In the genomic region with DNA sequence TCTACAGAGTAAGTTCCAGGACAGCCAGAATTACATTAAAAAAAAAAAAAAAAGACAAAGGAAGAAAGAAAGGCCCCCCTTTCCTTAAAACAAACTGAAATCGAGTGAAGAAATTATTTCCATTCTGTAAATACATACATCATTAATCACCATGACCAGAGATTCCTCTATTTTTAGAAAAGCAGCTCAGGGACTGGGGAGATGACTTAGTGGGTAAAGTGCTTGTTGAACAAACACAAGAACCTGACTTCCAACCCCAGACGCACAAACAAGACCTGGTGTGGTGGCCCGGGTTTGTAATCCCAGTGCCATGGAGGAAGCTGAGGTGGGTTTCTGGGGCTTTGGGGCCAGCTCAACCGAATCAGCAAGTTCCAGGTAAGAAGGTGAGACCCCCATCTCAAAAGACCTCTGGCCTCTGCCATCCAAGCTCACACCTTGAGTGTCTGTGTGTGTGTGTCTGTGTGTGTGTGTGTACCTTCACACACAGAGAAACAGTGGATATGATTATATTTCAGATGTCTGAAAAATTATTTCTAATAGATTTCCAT, we compare ENCODE assay signal across 25 mouse cellular contexts. TPM values are rescaled to one million over a fixed set of nuclear protein-coding genes. Genes with fewer than 3 reads are reported as not detected.
DNase-seq lines count a peak whose midpoint lies in the region; ATAC-seq and TF ChIP-seq lines count a peak whose summit lies in the region.
"Had no signal": no experiment of that assay in that cellular context is flagged by ENCODE, and none has a peak within 500 bp of the region (broad histone marks: within the 10 kb centered on the region; RNA-seq: fewer than 3 reads in every experiment).

No protein-coding gene starts in this region.

- H3K4me3 ChIP-seq in heart, embryonic 10.5 days = no peak overlapping the region
- no peak overlapping the region for H3K4me3 ChIP-seq in stomach, postnatal 0 days (ENCODE audit: low read depth, low read length)
- H3K4me3 ChIP-seq: gastrocnemius, adult 2 months; hindbrain, embryonic 12.5 days; hindbrain, embryonic 15.5 days had no signal

- peaks cover 8% of the 10 kb centered on the region; the same call in 1 of the 2 replicates for H3K27me3 ChIP-seq in heart, embryonic 10.5 days (ENCODE audit: insufficient read depth, poor library complexity, severe bottlenecking)
- no peaks in the 10 kb centered on the region for H3K27me3 ChIP-seq in stomach, postnatal 0 days (ENCODE audit: control insufficient read depth, insufficient read depth, low read length)
- H3K27me3 ChIP-seq: hindbrain, embryonic 15.5 days; Patski had no signal

- H3K4me2 ChIP-seq in stomach, postnatal 0 days (replicated peaks; ENCODE audit: low read depth) = no peak overlapping the region
- H3K4me2 ChIP-seq: heart, embryonic 11.5 days; hindbrain, embryonic 12.5 days; hindbrain, embryonic 15.5 days had no signal

- peaks cover 6% of the 10 kb centered on the region; the same call in 1 of the 2 replicates for H3K4me1 ChIP-seq in heart, embryonic 10.5 days
- H3K4me1 ChIP-seq in stomach, postnatal 0 days (replicated peaks; ENCODE audit: control insufficient read depth, insufficient read depth) = no peaks in the 10 kb centered on the region

- DNase-seq in heart, embryonic 10.5 days (ENCODE audit: low spot score) = peak; percentile 68
- no peak for DNase-seq in heart, adult 18-20 months
- DNase-seq in testis, postnatal 10 days (ENCODE audit: low spot score) = peak; percentile 21
- DNase-seq in testis, postnatal 14 days (ENCODE audit: low spot score) = no peak
- DNase-seq in NIH3T3 (ENCODE audit: low read depth) = peak; percentile 53
- DNase-seq in stomach, postnatal 0 days (ENCODE audit: low spot score) = peak; percentile 20
- DNase-seq in lung, adult 18-20 months = no peak
- DNase-seq: adrenal gland, postnatal 10 days; adrenal gland, postnatal 36 days; cerebellum, adult 18-20 months; cerebellum, adult 9-10 months; cerebellum, postnatal 14 days; forebrain, postnatal 0 days; gastrocnemius, adult 2 months; gastrocnemius, postnatal 36 days had no signal

- 69% methylated on average over 4 of the region's 4 CpGs for WGBS in heart, embryonic 10.5 days
- 46% methylated on average over 4 of the region's 4 CpGs for WGBS in stomach, postnatal 0 days

- no peak overlapping the region for H3K9ac ChIP-seq in stomach, postnatal 0 days (ENCODE audit: low read length)
- H3K9ac ChIP-seq: forebrain, postnatal 0 days; hindbrain, embryonic 12.5 days; hindbrain, embryonic 15.5 days had no signal

- no peak for TF ChIP-seq CTCF in stomach, postnatal 0 days (IDR thresholded peaks at IDR 0.05; ENCODE audit: low read depth)

- H3K27ac ChIP-seq in heart, embryonic 10.5 days = no peak overlapping the region
- H3K27ac ChIP-seq in stomach, postnatal 0 days (replicated peaks) = no peak overlapping the region
- H3K27ac ChIP-seq: gastrocnemius, adult 2 months; hindbrain, embryonic 12.5 days; hindbrain, embryonic 15.5 days had no signal

- no peaks in the 10 kb centered on the region for H3K9me3 ChIP-seq in heart, embryonic 10.5 days
- no peaks in the 10 kb centered on the region for H3K9me3 ChIP-seq in stomach, postnatal 0 days (ENCODE audit: control insufficient read depth, low read length)
- H3K9me3 ChIP-seq: hindbrain, embryonic 12.5 days; hindbrain, embryonic 15.5 days had no signal

- ATAC-seq in stomach, postnatal 0 days (ENCODE audit: low FRiP score, low TSS enrichment) = no peak
- ATAC-seq: forebrain, embryonic 14.5 days; forebrain, postnatal 0 days; intestine, embryonic 16.5 days; Patski had no signal

- TF ChIP-seq EP300 in stomach, postnatal 0 days (optimal IDR thresholded peaks at IDR 0.05) = no peak

- H3K36me3 ChIP-seq in heart, embryonic 10.5 days = peaks cover 6% of the 10 kb centered on the region; the same call in 1 of the 2 replicates
- 0 out of 2 replicates have a peak, but pooled peaks cover 4% of the 10 kb centered on the region for H3K36me3 ChIP-seq in stomach, postnatal 0 days (ENCODE audit: control insufficient read depth, insufficient read depth, low read length)

RNA-seq across cellular contexts. Expression of gene Gsto2, which starts 2.4 kb away (rescaled TPM):
- 0.59 and 1.0 TPM in 2 replicates for polyA plus RNA-seq in heart, embryonic 10.5 days (2016; fragmentation: Nextera tagmentation; extraction: Ambion mirVana)
- 1 to 10 TPM; 2.0 to 2.6 TPM for total RNA-seq in heart, adult 18-20 months (2021)
- 3.5 and 4.2 TPM in 2 replicates for polyA plus RNA-seq in stomach, postnatal 0 days (2015; fragmentation: Nextera tagmentation; extraction: Ambion mirVana)
- total RNA-seq: granulocyte monocyte progenitor cell, adult 5-6 weeks; hematopoietic stem cell, adult 5-6 weeks had no signal

RNA-seq across cellular contexts. Expression of gene Gsto1, which starts 12.9 kb away (rescaled TPM):
- 81.5 and 129 TPM in 2 replicates for polyA plus RNA-seq in heart, embryonic 10.5 days (2016; fragmentation: Nextera tagmentation; extraction: Ambion mirVana)
- 100 to 1,000 TPM; 207 to 211 TPM for total RNA-seq in heart, adult 18-20 months (2021)
- 3,153 and 3,669 TPM in 2 replicates for polyA plus RNA-seq in stomach, postnatal 0 days (2015; fragmentation: Nextera tagmentation; extraction: Ambion mirVana)

RNA-seq across cellular contexts. Expression of gene Cfap43, which starts 51.4 kb away (rescaled TPM):
- polyA plus RNA-seq in heart, embryonic 10.5 days (2016; fragmentation: Nextera tagmentation; extraction: Ambion mirVana) = 0.06 and 0.11 TPM in 2 replicates
- 1 to 10 TPM in 1 of 2 experiments, not detected in 1; 1.1 TPM for total RNA-seq in heart, adult 18-20 months (2021)
- polyA plus RNA-seq in stomach, postnatal 0 days (2015; fragmentation: Nextera tagmentation; extraction: Ambion mirVana) = 0.51 and 1.1 TPM in 2 replicates
- total RNA-seq: adrenal gland, adult 18-20 months; adrenal gland, postnatal 10 days; adrenal gland, postnatal 36 days; gastrocnemius, postnatal 36 days had no signal
- polyA plus RNA-seq: embryonic facial prominence, embryonic 11.5 days; heart, embryonic 11.5 days had no signal

RNA-seq across cellular contexts. Expression of gene Itprip, which starts 51.4 kb away (rescaled TPM):
- polyA plus RNA-seq in heart, embryonic 10.5 days (2016; fragmentation: Nextera tagmentation; extraction: Ambion mirVana) = 15.6 and 21.1 TPM in 2 replicates
- 1 to 10 TPM; 8.9 to 9.2 TPM for total RNA-seq in heart, adult 18-20 months (2021)
- polyA plus RNA-seq in stomach, postnatal 0 days (2015; fragmentation: Nextera tagmentation; extraction: Ambion mirVana) = 7.9 and 9.0 TPM in 2 replicates

Comparison
In these comparisons a context has a peak if more than half of its experiments do, and no peak if none do; other contexts are left out.
1. DNase-seq: peak in heart, embryonic 10.5 days (single experiment), testis, postnatal 10 days (single experiment), NIH3T3 (single experiment) and stomach, postnatal 0 days (single experiment); none in heart, adult 18-20 months (0 of 2), testis, postnatal 14 days (single experiment) and lung, adult 18-20 months (0 of 2).
2. RNA of gene Gsto1, which starts 12.9 kb away (polyA plus RNA-seq): 3,153 to 3,669 TPM in stomach, postnatal 0 days; 81.5 to 129 TPM in heart, embryonic 10.5 days; every median in the first group is over 10 times any median in the second.